Mouse (Mus musculus): ENCODE measurements around the gene Znrf1. TPM values are rescaled to one million over a fixed set of nuclear protein-coding genes. Genes with fewer than 3 reads are reported as not detected.

Znrf1 gene
- total RNA-seq, 1 experiment: 38.4 TPM

- H3K9ac ChIP-seq (ENCODE audit: insufficient read depth, low read depth, low read length, poor library complexity, severe bottlenecking): no peak overlapping the region
- H3K27ac ChIP-seq (ENCODE audit: insufficient read depth, low read depth, low read length, poor library complexity, severe bottlenecking): peak overlapping the region; percentile 86; the same call in 1 of the 2 replicates
- in situ Hi-C loops (cut with MboI; ENCODE audit: low sequenced_read_pairs in 2 of 2, unreplicated experiment in 2 of 2): no loop called here
Measured at GRCm38 (mm10) chr8:111535491-111535890, 406 bp upstream of the Znrf1 start.

DNA sequence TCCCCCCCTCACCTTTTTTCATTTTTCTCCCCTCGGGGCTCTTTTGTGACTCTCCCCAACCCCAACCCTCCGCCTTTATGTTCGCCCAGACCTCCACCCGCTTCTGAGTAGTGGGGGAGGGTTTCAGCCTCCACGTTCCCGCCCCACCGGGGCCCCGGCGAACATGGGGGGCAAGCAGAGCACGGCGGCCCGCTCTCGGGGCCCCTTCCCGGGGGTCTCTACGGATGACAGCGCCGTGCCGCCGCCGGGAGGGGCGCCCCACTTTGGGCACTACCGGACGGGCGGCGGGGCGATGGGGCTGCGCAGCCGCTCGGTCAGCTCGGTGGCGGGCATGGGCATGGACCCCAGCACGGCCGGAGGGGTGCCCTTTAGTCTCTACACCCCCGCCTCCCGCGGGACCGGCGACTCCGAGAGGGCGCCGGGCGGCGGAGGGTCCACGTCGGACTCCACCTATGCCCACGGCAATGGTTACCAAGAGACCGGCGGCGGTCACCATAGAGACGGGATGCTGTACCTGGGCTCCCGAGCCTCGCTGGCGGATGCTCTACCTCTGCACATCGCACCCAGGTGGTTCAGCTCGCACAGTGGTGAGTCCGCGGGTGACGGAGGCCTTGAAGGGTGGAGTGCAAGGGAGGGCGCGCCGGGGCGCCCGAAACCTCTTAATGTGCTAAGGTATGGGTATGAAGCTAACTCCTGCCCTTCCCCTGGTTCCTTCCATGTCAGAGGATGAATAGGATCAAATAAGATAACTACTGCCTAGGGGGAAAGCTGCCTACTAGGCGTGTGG, 1.3 kb downstream of the Znrf1 start:
- H3K4me3 ChIP-seq (ENCODE audit: insufficient read depth in 1 of 2, low read depth in 1 of 2, low read length in 2 of 2, poor library complexity in 1 of 2, severe bottlenecking in 1 of 2): peak overlapping the region; percentile 64 to 96
- H3K27ac ChIP-seq (ENCODE audit: insufficient read depth, low read depth, low read length, poor library complexity, severe bottlenecking): peak overlapping the region; percentile 86; the same call in 1 of the 2 replicates
- H3K9ac ChIP-seq (ENCODE audit: insufficient read depth, low read depth, low read length, poor library complexity, severe bottlenecking): peak overlapping the region; percentile 92
- H3K36me3 ChIP-seq (ENCODE audit: control insufficient read depth, insufficient read depth, low read length, poor library complexity, severe bottlenecking): no peaks in the 10 kb centered on the region
- in situ Hi-C loops (cut with MboI; ENCODE audit: low sequenced_read_pairs in 2 of 2, unreplicated experiment in 2 of 2): no loop called here
- H3K4me1 ChIP-seq (ENCODE audit: control insufficient read depth in 2 of 2, insufficient read depth in 2 of 2, low read length in 2 of 2, poor library complexity in 1 of 2): peaks cover 3 to 18% of the 10 kb centered on the region in 2 experiments; a peak in 3 of 4 replicates
- no peaks in the 10 kb centered on the region for H3K9me3 ChIP-seq (ENCODE audit: control insufficient read depth, insufficient read depth, low read depth, low read length)
- DNase-seq (ENCODE audit: low read depth, low spot score): no peak
- TF ChIP-seq HCFC1 (IDR thresholded peaks at IDR 0.05; ENCODE audit: borderline replicate concordance, insufficient read depth, low read length) (no peak), CHD2 (IDR thresholded peaks at IDR 0.05; ENCODE audit: low read depth, low read length) (no peak), ZNF384 (IDR thresholded peaks at IDR 0.05; ENCODE audit: low read depth, low read length) (no peak), ZC3H11A (IDR thresholded peaks at IDR 0.05; ENCODE audit: borderline replicate concordance, low read depth, low read length) (no peak), MAFK (IDR thresholded peaks at IDR 0.05; ENCODE audit: insufficient read depth, low read depth, low read length) (no peak)

More at GRCm38 (mm10) chr8:111535491-111535890, 406 bp upstream of the Znrf1 start:
- DNase-seq (ENCODE audit: low read depth, low spot score): no peak
- Histone ChIP-seq H3K4me3 (ENCODE audit: insufficient read depth in 1 of 2, low read depth in 1 of 2, low read length in 2 of 2, poor library complexity in 1 of 2, severe bottlenecking in 1 of 2) (no peak overlapping the region), H3K4me1 (ENCODE audit: control insufficient read depth in 2 of 2, insufficient read depth in 2 of 2, low read length in 2 of 2, poor library complexity in 1 of 2) (peaks cover 0 to 14% of the 10 kb centered on the region in 2 experiments; a peak in 2 of 4 replicates), H3K36me3 (ENCODE audit: control insufficient read depth, insufficient read depth, low read length, poor library complexity, severe bottlenecking) (no peaks in the 10 kb centered on the region), H3K9me3 (ENCODE audit: control insufficient read depth, insufficient read depth, low read depth, low read length) (no peaks in the 10 kb centered on the region)
- TF ChIP-seq ZNF384 (IDR thresholded peaks at IDR 0.05; ENCODE audit: low read depth, low read length) (no peak), MAFK (IDR thresholded peaks at IDR 0.05; ENCODE audit: insufficient read depth, low read depth, low read length) (no peak), CHD2 (IDR thresholded peaks at IDR 0.05; ENCODE audit: low read depth, low read length) (no peak), ZC3H11A (IDR thresholded peaks at IDR 0.05; ENCODE audit: borderline replicate concordance, low read depth, low read length) (no peak), HCFC1 (IDR thresholded peaks at IDR 0.05; ENCODE audit: borderline replicate concordance, insufficient read depth, low read length) (no peak)

GRCm38 (mm10) chr8:111537765-111538158, 1.9 kb downstream of the Znrf1 start:
- H3K27ac ChIP-seq (ENCODE audit: insufficient read depth, low read depth, low read length, poor library complexity, severe bottlenecking): no peak overlapping the region
- H3K4me1 ChIP-seq (ENCODE audit: control insufficient read depth in 2 of 2, insufficient read depth in 2 of 2, low read length in 2 of 2, poor library complexity in 1 of 2): peaks cover 3 to 18% of the 10 kb centered on the region in 2 experiments; a peak in 3 of 4 replicates
- H3K9ac ChIP-seq (ENCODE audit: insufficient read depth, low read depth, low read length, poor library complexity, severe bottlenecking): peak overlapping the region; percentile 54; the same call in 1 of the 2 replicates
- H3K4me3 ChIP-seq (ENCODE audit: insufficient read depth in 1 of 2, low read depth in 1 of 2, low read length in 2 of 2, poor library complexity in 1 of 2, severe bottlenecking in 1 of 2): peak overlapping the region; percentile 64 to 96
- in situ Hi-C loops (cut with MboI; ENCODE audit: low sequenced_read_pairs in 2 of 2, unreplicated experiment in 2 of 2): no loop called here
- no peak for DNase-seq (ENCODE audit: low read depth, low spot score)
- H3K9me3 ChIP-seq (ENCODE audit: control insufficient read depth, insufficient read depth, low read depth, low read length): no peaks in the 10 kb centered on the region
- H3K36me3 ChIP-seq (ENCODE audit: control insufficient read depth, insufficient read depth, low read length, poor library complexity, severe bottlenecking): no peaks in the 10 kb centered on the region
- TF ChIP-seq HCFC1 (IDR thresholded peaks at IDR 0.05; ENCODE audit: borderline replicate concordance, insufficient read depth, low read length): no peak
- TF ChIP-seq ZNF384 (IDR thresholded peaks at IDR 0.05; ENCODE audit: low read depth, low read length): no peak

- Histone ChIP-seq H3K27ac (ENCODE audit: insufficient read depth, low read depth, low read length, poor library complexity, severe bottlenecking) (no peak overlapping the region), H3K4me1 (ENCODE audit: control insufficient read depth in 2 of 2, insufficient read depth in 2 of 2, low read length in 2 of 2, poor library complexity in 1 of 2) (peaks cover 3 to 21% of the 10 kb centered on the region in 2 experiments; a peak in 3 of 4 replicates), H3K4me3 (ENCODE audit: insufficient read depth in 1 of 2, low read depth in 1 of 2, low read length in 2 of 2, poor library complexity in 1 of 2, severe bottlenecking in 1 of 2) (peak overlapping the region in 1 of 2 experiments; percentile 96; a peak in 1 of 4 replicates), H3K36me3 (ENCODE audit: control insufficient read depth, insufficient read depth, low read length, poor library complexity, severe bottlenecking) (no peaks in the 10 kb centered on the region), H3K9ac (ENCODE audit: insufficient read depth, low read depth, low read length, poor library complexity, severe bottlenecking) (no peak overlapping the region; the same call in 1 of the 2 replicates), H3K9me3 (ENCODE audit: control insufficient read depth, insufficient read depth, low read depth, low read length) (no peaks in the 10 kb centered on the region)
- no peak for TF ChIP-seq MAFK (IDR thresholded peaks at IDR 0.05; ENCODE audit: insufficient read depth, low read depth, low read length)
- no peak for TF ChIP-seq ZC3H11A (IDR thresholded peaks at IDR 0.05; ENCODE audit: borderline replicate concordance, low read depth, low read length)
- no peak for TF ChIP-seq HCFC1 (IDR thresholded peaks at IDR 0.05; ENCODE audit: borderline replicate concordance, insufficient read depth, low read length)
- no peak for TF ChIP-seq CHD2 (IDR thresholded peaks at IDR 0.05; ENCODE audit: low read depth, low read length)
- TF ChIP-seq ZNF384 (IDR thresholded peaks at IDR 0.05; ENCODE audit: low read depth, low read length): no peak
- in situ Hi-C loops (cut with MboI; ENCODE audit: low sequenced_read_pairs in 2 of 2, unreplicated experiment in 2 of 2): no loop called here
- no peak for DNase-seq (ENCODE audit: low read depth, low spot score)
Measured at GRCm38 (mm10) chr8:111538194-111538593, 2.3 kb downstream of the Znrf1 start.
